Mouse (Mus musculus) limb, embryonic 14.5 days (tissue): ENCODE measurements at regions not wholly inside any gene's neighbourhood (a gene's known extent, or its start where the extent isn't known, plus 50 kb on each side); places are given as distances from the start of the nearest gene placed in this dataset.

ENCODE experiments used
- ATAC-seq: fragments of 200-750 bp; cut with Nextera tagmentation; 2 replicates; pipeline ENCODE4 v1.8.0; 2017; ENCODE audit warnings: low read depth, moderate number of reproducible peaks, moderate TSS enrichment; ENCODE audit not compliant: low FRiP score
- DNase-seq: peaks from one replicate; pipeline ENCODE4 v3.0.0-alpha.2; 2015; ENCODE audit warnings: low spot score
- H3K27ac ChIP-seq: fragments of 300-500 bp; sonication (generic); replicated peaks from 2 replicates; pipeline ENCODE4 v1.5.1; 2014; ENCODE audit warnings: low read depth, mild to moderate bottlenecking, low read length, moderate library complexity, mixed read lengths
- H3K27me3 ChIP-seq: fragments of 300-500 bp; sonication (generic); 2 replicates; pipeline ENCODE4 v1.6.1; 2014; ENCODE audit warnings: low read length, mixed read lengths; ENCODE audit not compliant: control insufficient read depth, insufficient read depth
- H3K36me3 ChIP-seq: fragments of 300-500 bp; sonication (generic); 2 replicates; pipeline ENCODE4 v1.6.1; 2014; ENCODE audit warnings: mild to moderate bottlenecking, low read length, moderate library complexity, mixed read lengths; ENCODE audit not compliant: control insufficient read depth, insufficient read depth
- H3K4me1 ChIP-seq: fragments of 300-500 bp; sonication (generic); 2 replicates; pipeline ENCODE4 v1.6.1; 2014; ENCODE audit warnings: antibody characterized with exemption, low read length, mixed read lengths; ENCODE audit not compliant: control insufficient read depth, insufficient read depth
- H3K4me2 ChIP-seq: fragments of 300-500 bp; sonication (generic); replicated peaks from 2 replicates; pipeline ENCODE4 v1.6.1; 2014; ENCODE audit warnings: low read depth, mild to moderate bottlenecking, low read length, moderate library complexity; ENCODE audit not compliant: severe bottlenecking
- H3K4me3 ChIP-seq: fragments of 300-500 bp; sonication (generic); replicated peaks from 2 replicates; pipeline ENCODE4 v1.5.1; 2014; ENCODE audit warnings: low read length
- H3K9ac ChIP-seq: fragments of 300-500 bp; sonication (generic); 2 replicates; pipeline ENCODE4 v1.6.1; 2014; ENCODE audit warnings: mild to moderate bottlenecking, low read depth, low read length, moderate library complexity; ENCODE audit not compliant: severe bottlenecking
- H3K9me3 ChIP-seq: fragments of 300-500 bp; sonication (generic); 2 replicates; pipeline ENCODE4 v1.6.1; 2016; ENCODE audit warnings: low read length; ENCODE audit not compliant: control insufficient read depth
- POLR2A ChIP-seq: fragments of 200-500 bp; IDR thresholded peaks from 2 replicates; pipeline ENCODE4 v1.8.0; 2012; ENCODE audit warnings: inconsistent platforms, mild to moderate bottlenecking, moderate library complexity, borderline replicate concordance; ENCODE audit not compliant: insufficient read depth, insufficient read length; ENCODE audit errors: extremely low read depth
- WGBS: fragments of 180-500 bp; shearing (Covaris S2); extraction: QIAGEN DNeasy Blood & Tissue Kit; methylation state at CpG from one replicate; pipeline ENCODE4 v1.1.7; 2014; 5-methylcytosine and 5-hydroxymethylcytosine counted together

DNA sequence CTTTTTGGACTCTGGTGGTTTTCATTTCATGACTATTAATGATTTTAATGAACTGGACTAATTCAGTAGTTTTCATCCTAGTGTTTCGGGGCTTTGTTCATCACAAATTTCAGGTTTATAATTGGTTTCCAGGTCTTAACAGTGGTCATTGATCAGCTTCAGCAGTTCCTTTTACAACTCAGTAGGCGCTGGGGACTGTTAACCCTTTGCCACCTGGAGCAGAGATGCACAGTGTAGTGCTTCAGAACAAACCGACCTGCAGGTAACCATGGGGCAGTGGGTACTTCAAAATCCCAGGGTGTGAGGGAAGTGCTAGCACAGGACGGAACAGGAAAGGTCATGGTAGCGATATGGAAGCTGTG, 180.1 kb upstream of the Mpped2 start:
- 35% methylated on average over 5 of the region's 5 CpGs for WGBS
- no peak for DNase-seq

GRCm38 (mm10) chr2:106517224-106517623, 175.8 kb upstream of the Mpped2 start:
- no peak overlapping the region for H3K4me3 ChIP-seq
- H3K36me3 ChIP-seq: no peaks in the 10 kb centered on the region
- H3K4me2 ChIP-seq: no peak overlapping the region
- no peak overlapping the region for H3K27ac ChIP-seq
- no peak for TF ChIP-seq POLR2A
- 77% methylated on average over 5 of the region's 5 CpGs for WGBS
- DNase-seq (no peak), ATAC-seq (no peak)
- H3K27me3 ChIP-seq: no peaks in the 10 kb centered on the region
- H3K4me1 ChIP-seq: no peaks in the 10 kb centered on the region
- H3K9ac ChIP-seq: no peak overlapping the region
- H3K9me3 ChIP-seq: 0 out of 2 replicates have a peak, but pooled peaks cover 3% of the 10 kb centered on the region

More for the DNA sequence above, 180.1 kb upstream of the Mpped2 start:
- H3K4me3 ChIP-seq: no peak overlapping the region
- TF ChIP-seq POLR2A: no peak
- no peak for ATAC-seq
- H3K27ac ChIP-seq: no peak overlapping the region
- H3K27me3 ChIP-seq: no peaks in the 10 kb centered on the region
- H3K36me3 ChIP-seq: no peaks in the 10 kb centered on the region
- no peaks in the 10 kb centered on the region for H3K4me1 ChIP-seq
- H3K9ac ChIP-seq: no peak overlapping the region
- no peak overlapping the region for H3K4me2 ChIP-seq
- no peaks in the 10 kb centered on the region for H3K9me3 ChIP-seq

DNA sequence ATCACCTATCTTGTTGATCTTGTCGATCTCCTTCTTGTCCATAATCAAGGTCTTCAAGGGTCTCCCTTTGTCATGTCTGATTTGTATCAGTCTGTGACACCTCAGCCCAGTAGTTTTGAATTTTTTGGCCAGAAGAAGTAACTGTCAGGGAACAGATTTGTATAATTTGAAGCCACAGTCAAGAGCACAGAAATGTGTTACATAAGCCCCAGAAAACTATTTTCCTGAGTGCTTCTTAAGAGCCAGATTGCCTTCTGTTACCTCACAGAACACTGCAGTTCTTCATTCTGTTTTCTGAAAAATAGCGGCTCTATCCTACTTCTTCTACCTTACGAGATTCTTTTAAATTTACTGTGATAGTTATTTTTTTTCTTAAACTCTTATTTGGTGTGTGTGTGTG, 170.1 kb upstream of the Mpped2 start:
- no peak for DNase-seq
- WGBS: 90% methylated on average over 3 of the region's 3 CpGs
- H3K4me2 ChIP-seq: no peak overlapping the region
- H3K36me3 ChIP-seq: no peaks in the 10 kb centered on the region
- TF ChIP-seq POLR2A: no peak
- H3K9me3 ChIP-seq: 0 out of 2 replicates have a peak, but pooled peaks cover 3% of the 10 kb centered on the region
- no peak for ATAC-seq
- no peaks in the 10 kb centered on the region for H3K27me3 ChIP-seq
- H3K4me1 ChIP-seq: 0 out of 2 replicates have a peak, but pooled peaks cover 2% of the 10 kb centered on the region
- no peak overlapping the region for H3K27ac ChIP-seq
- no peak overlapping the region for H3K4me3 ChIP-seq
- H3K9ac ChIP-seq: no peak overlapping the region

GRCm38 (mm10) chr2:106527008-106527407, 166.1 kb upstream of the Mpped2 start:
- peak; percentile 73 for DNase-seq
- ATAC-seq: peak; percentile 88
- no peaks in the 10 kb centered on the region for H3K9me3 ChIP-seq
- WGBS: 48% methylated on average over 2 of the region's 2 CpGs
- H3K27me3 ChIP-seq: no peaks in the 10 kb centered on the region
- peak overlapping the region; percentile 75 for H3K27ac ChIP-seq
- H3K9ac ChIP-seq: no peak overlapping the region
- H3K4me3 ChIP-seq: no peak overlapping the region
- no peak for TF ChIP-seq POLR2A
- no peaks in the 10 kb centered on the region for H3K36me3 ChIP-seq
- H3K4me1 ChIP-seq: 0 out of 2 replicates have a peak, but pooled peaks cover 5% of the 10 kb centered on the region
- no peak overlapping the region for H3K4me2 ChIP-seq

DNA sequence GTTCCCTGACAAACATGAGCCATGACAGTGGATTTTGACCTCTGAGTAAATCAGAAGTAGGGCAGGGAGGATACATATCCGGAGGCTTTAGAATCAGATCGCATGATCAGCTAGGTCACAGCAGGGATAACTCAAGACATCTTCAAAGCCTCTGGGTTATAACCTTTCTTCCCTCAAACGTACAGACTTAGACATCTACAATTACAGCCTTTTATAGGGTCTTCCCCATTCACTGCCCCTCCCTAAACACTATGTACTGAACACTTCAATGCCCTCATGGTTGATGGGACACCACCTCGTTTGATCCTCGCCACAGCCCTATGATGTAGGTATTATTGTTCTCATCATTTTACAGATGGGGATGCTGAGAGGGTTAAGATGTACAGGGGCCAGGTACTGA, 163.8 kb upstream of the Mpped2 start:
- Histone ChIP-seq H3K36me3 (no peaks in the 10 kb centered on the region), H3K27ac (no peak overlapping the region), H3K9me3 (no peaks in the 10 kb centered on the region), H3K4me1 (0 out of 2 replicates have a peak, but pooled peaks cover 5% of the 10 kb centered on the region), H3K4me2 (no peak overlapping the region), H3K4me3 (no peak overlapping the region), H3K9ac (no peak overlapping the region), H3K27me3 (no peaks in the 10 kb centered on the region)
- no peak for DNase-seq
- 44% methylated on average over 5 of the region's 5 CpGs for WGBS
- no peak for ATAC-seq
- TF ChIP-seq POLR2A: no peak

- H3K9me3 ChIP-seq: no peaks in the 10 kb centered on the region
- no peaks in the 10 kb centered on the region for H3K27me3 ChIP-seq
- H3K27ac ChIP-seq: no peak overlapping the region
- 9% methylated on average over 2 of the region's 2 CpGs for WGBS
- H3K9ac ChIP-seq: no peak overlapping the region
- ATAC-seq (no peak), DNase-seq (no peak)
- 0 out of 2 replicates have a peak, but pooled peaks cover 5% of the 10 kb centered on the region for H3K4me1 ChIP-seq
- H3K4me2 ChIP-seq: no peak overlapping the region
- no peak for TF ChIP-seq POLR2A
- no peak overlapping the region for H3K4me3 ChIP-seq
- H3K36me3 ChIP-seq: no peaks in the 10 kb centered on the region
These were observed 163.3 kb upstream of the Mpped2 start for GRCm38 (mm10) chr2:106529746-106530145.
